Mouse (Mus musculus) G1E-ER4 (cell line): ENCODE measurements around the gene Cyfip2. TPM values are rescaled to one million over a fixed set of nuclear protein-coding genes. Genes with fewer than 3 reads are reported as not detected.

Experiments used
- GATA1 ChIP-seq: IDR thresholded peaks from one replicate; pipeline ENCODE4 v1.8.0; 2012; ENCODE audit warnings: low read length, inconsistent platforms
- polyA plus RNA-seq: library from polyadenylated mRNA; stranded (reverse); fragments of >175 nt; gene quantifications from 2 replicates; pipeline ENCODE4 v1.2.3, GENCODE M21; 2012

The Cyfip2 gene
- polyA plus RNA-seq, 1 experiment = 0.44 TPM

- TF ChIP-seq GATA1 = no peak
Observed at GRCm38 (mm10) chr11:46204841-46205240, 107.8 kb downstream of the Cyfip2 start.

GRCm38 (mm10) chr11:46202547-46202887 lies 110.1 kb downstream of the Cyfip2 start:
- no peak for TF ChIP-seq GATA1

GRCm38 (mm10) chr11:46201636-46202546 lies 110.8 kb downstream of the Cyfip2 start:
- no peak for TF ChIP-seq GATA1

- no peak for TF ChIP-seq GATA1
Observed at GRCm38 (mm10) chr11:46200664-46201063, 112.0 kb downstream of the Cyfip2 start.

GRCm38 (mm10) chr11:46194175-46194574 lies 118.5 kb downstream of the Cyfip2 start:
- no peak for TF ChIP-seq GATA1

- no peak for TF ChIP-seq GATA1
Observed at GRCm38 (mm10) chr11:46188283-46188682, 124.4 kb downstream of the Cyfip2 start.

GRCm38 (mm10) chr11:46185486-46185885 lies 127.2 kb downstream of the Cyfip2 start:
- no peak for TF ChIP-seq GATA1

GRCm38 (mm10) chr11:46184946-46185345 lies 127.7 kb downstream of the Cyfip2 start:
- no peak for TF ChIP-seq GATA1

- no peak for TF ChIP-seq GATA1
Observed at GRCm38 (mm10) chr11:46177246-46178043, 135.2 kb downstream of the Cyfip2 start.

- no peak for TF ChIP-seq GATA1
Observed at GRCm38 (mm10) chr11:46176155-46176554, 136.5 kb downstream of the Cyfip2 start.

GRCm38 (mm10) chr11:46172128-46172527 lies 140.5 kb downstream of the Cyfip2 start:
- TF ChIP-seq GATA1 = no peak

GRCm38 (mm10) chr11:46169908-46170307 lies 142.8 kb downstream of the Cyfip2 start:
- no peak for TF ChIP-seq GATA1

GRCm38 (mm10) chr11:46168506-46168905 lies 144.2 kb downstream of the Cyfip2 start:
- TF ChIP-seq GATA1 = no peak

- TF ChIP-seq GATA1 = no peak
Observed at GRCm38 (mm10) chr11:46165866-46166585, 146.6 kb downstream of the Cyfip2 start, which contains the start of gene Nipal4. Gene Nipal4 (minus strand): TSS chr11:46166508.

- TF ChIP-seq GATA1 = no peak
Observed at GRCm38 (mm10) chr11:46157462-46157861, 155.2 kb downstream of the Cyfip2 start.

- TF ChIP-seq GATA1 = no peak
Observed at GRCm38 (mm10) chr11:46156945-46157344, 155.7 kb downstream of the Cyfip2 start.

- TF ChIP-seq GATA1 = no peak
Observed at GRCm38 (mm10) chr11:46146619-46147018, 166.0 kb downstream of the Cyfip2 start.
